Mouse (Mus musculus): ENCODE results near the gene Tmem120a. TPM values are rescaled to one million over a fixed set of nuclear protein-coding genes. Genes with fewer than 3 reads are reported as not detected.
A peak's percentile ranks its signal among the peaks of the same experiment; 100 is the strongest.

The Tmem120a gene
- total RNA-seq, 2 experiments from 2014 or later = 6.8 to 8.4 TPM

DNA sequence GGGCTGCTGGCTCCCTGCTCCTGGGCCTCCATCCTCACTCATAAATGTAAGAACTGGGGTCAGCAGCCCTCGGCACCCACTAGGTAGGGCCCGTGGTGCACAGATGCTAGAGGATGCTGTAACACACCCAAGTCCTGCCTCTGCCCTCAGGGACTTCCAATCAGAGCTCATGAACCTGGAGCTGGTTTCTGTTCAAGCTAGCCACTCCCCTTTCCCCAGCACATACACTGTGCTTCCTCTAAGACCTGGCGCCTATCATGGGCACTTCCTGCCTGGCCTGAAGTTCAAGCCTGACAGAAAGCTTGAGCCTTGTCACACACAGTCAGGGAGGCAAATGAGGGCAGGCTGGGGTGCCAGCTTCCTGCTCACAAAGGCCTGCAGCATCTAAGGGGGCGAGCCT is 11.2 kb downstream of the Tmem120a start:
- DNase-seq (ENCODE audit: low spot score) = no peak

DNA sequence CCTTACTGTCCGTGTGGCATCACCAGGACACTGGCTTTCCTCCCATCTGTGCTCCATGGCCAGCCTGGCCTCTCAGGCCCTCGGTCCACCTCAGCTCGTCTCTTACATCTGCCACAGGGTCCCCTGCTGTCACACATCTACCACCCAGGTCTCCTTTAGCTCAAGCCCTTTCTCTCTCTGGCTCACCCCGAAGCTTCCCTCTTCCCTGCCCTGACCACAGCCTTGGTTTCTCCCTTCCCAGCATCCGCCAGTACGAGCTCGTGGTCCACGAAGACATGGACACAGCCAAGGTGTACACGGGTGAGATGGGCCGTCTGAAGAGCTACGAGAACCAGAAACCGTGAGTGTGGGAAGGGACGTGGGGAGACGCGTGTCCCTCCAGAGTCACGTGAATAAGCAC is 12.9 kb downstream of the Tmem120a start:
- DNase-seq (ENCODE audit: low spot score) = no peak

DNA sequence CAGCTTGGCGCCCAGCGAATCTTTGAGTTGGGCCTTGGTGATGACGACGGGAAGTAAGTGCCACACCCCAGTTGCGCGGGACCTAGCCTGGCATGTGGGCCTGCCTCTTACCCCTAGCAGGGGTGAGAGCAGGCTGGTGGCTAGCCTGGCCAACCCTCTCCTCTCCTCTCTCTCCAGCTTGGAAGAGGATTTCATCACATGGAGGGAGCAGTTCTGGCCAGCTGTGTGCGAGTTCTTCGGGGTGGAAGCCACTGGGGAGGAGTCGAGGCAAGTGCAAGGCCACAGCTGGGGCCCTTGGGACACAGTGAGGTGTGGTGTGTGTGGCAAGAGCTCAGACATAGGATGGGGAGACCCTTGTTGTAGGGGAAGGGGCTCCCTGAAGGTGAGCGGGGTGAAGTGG is 13.3 kb downstream of the Tmem120a start:
- no peak for DNase-seq (ENCODE audit: low spot score)

DNA sequence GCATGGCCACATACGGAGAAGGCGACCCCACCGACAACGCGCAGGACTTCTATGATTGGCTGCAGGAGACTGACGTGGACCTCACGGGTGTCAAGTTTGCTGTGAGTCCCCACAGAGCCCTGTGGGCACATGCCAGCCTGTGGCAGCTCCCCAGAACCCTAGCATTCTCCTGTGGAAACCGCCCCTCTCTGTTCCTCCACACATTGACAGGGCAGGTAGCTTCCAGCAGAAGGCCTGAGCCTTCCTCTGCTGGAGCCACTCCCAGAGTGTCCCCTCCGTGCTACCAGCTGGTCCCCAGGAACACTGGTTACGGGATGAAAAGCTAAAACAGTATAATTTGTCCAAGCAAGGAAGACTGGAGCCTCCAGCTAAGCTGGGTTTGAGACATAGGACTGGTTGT is 14.0 kb downstream of the Tmem120a start:
- DNase-seq (ENCODE audit: low spot score) = no peak

- no peak for DNase-seq (ENCODE audit: low spot score)
Observed at GRCm38 (mm10) chr5:135729351-135729750, 14.9 kb downstream of the Tmem120a start.

GRCm38 (mm10) chr5:135728361-135728760 is 15.9 kb downstream of the Tmem120a start:
- DNase-seq (ENCODE audit: low spot score) = no peak

GRCm38 (mm10) chr5:135727871-135728270 is 16.4 kb downstream of the Tmem120a start:
- DNase-seq (ENCODE audit: low spot score) = no peak

- peak; percentile 55 for DNase-seq (ENCODE audit: low spot score)
Observed at GRCm38 (mm10) chr5:135726641-135727346, 17.5 kb downstream of the Tmem120a start.

DNA sequence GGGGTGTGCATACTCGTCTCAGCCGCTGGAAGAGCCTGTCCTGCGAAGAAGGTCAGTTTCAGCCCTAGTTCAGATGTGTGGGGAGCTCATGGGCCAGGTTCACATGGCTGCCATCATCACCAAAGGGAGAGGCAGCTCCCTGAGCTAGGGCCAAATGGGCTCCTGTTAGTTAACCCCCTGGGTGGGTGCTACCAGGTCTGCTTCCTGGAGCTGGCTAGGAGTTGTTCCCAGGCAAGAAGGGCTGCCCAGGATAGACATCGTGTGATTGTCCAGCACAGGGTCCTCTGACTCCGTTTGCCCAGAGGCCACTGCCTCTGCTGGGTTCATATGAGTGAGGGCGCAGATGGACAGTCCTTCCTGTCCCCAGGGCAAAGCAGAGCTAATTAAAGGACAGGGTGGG is 18.3 kb downstream of the Tmem120a start:
- DNase-seq (ENCODE audit: low spot score) = no peak

- no peak for DNase-seq (ENCODE audit: low spot score)
Observed at GRCm38 (mm10) chr5:135725391-135725841, 18.8 kb downstream of the Tmem120a start.

DNA sequence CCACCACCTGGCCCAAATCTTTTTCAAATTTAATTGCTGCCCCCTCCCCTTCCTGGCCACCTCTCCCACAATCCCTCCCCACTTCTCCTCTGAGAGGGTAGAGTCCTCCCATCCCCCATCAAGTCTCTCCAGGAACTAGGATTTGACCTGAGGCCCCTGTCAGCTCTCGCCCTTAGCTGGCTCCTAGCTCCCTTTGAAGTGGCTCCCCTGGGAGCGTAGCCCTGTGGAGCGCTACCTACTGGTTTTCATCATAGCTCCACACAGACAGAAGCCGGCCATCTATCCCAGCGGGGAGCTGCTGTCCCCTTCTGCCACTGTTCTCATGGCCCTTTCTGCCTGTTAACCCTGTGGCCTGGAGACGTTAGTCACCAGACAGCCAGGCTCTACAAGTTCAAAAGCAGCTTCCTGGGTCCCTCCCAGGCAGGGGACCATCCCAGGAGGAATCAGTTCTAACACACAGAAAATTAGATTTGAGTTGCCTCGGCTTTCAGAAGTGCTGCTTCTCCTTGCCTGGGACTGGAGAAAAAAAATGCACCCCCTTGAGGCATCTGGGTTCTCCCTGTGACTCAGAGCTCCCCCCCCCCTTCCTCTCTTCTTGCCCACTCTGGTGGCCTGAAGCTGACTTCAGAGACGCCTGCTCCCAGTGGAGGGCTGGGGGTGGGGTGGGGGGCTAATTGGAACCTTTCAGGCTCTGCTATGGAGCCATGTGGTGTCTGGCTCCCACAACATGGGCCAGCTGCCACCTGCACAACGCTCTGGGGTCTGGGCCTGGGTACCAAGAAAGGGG is 19.5 kb downstream of the Tmem120a start:
- DNase-seq (ENCODE audit: low spot score) = no peak

GRCm38 (mm10) chr5:135723165-135723751 is 21.0 kb downstream of the Tmem120a start:
- no peak for DNase-seq (ENCODE audit: low spot score)

GRCm38 (mm10) chr5:135722121-135722520 is 22.1 kb downstream of the Tmem120a start:
- DNase-seq (ENCODE audit: low spot score) = peak; percentile 82

DNA sequence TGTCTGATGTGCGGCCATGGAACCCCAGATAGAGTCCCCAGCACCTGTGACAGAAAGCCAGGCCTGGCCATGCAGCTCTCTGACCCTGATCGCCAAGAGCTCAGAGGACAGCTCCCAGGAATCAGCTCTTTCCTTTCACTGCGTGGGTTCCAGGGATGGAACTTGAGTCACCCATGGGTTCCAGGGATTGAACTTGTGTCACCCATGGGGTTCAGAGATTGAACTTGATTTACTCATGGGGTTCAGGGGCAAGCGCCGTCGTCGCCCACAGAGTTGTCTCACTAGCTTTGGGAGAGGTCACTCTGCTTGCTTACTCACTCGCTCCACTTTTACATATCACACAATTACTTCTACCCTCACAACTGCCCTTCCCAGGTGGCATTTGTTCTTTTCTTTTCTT is 23.2 kb downstream of the Tmem120a start:
- DNase-seq (ENCODE audit: low spot score) = no peak

DNA sequence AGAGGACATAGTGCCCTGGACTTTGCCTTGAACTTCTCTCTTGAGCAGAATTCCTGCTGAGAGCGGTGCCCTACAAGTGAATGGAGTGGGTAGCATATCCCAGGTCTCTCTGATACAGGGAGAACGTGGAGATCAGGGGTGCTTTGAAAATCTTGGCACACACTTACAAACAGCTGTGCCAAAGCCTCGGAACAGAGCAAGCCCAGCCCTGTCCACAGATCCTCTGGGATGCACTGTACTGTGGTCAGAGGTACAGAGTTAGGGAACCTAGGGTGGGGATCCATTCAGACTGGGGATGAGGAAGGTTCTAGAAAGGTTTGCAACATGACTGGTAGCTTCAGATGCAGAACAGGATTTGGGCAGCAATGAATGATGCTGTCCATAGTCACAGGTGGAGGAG is 24.1 kb downstream of the Tmem120a start:
- DNase-seq (ENCODE audit: low spot score) = no peak

DNA sequence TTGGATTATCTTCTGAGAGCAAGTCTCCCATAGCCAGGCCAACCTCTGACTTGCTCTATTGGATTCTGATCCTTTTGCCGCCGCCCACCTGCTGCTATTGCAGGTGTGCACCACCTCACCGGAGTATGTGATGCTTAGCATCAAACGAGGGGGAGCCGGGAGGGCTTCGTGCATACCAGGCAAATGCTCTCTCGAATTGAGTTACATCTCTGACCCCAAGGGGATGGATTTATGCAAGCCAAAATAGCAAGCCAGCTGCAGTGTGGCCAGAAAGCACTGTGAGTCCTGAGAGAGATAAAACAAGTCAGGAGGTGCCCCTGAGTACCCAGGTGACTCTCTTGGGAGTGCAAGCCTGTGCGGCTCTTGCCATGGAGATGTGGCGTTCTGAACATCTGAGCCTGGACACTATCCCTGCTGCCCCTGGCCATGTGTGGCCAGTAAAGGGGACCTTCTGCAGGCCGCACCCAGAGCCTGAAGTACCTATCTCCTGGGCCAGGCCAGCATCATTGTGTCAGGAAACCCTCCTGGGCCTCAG is 24.6 kb downstream of the Tmem120a start:
- no peak for DNase-seq (ENCODE audit: low spot score)

GRCm38 (mm10) chr5:135715624-135716023 is 28.6 kb downstream of the Tmem120a start:
- no peak for DNase-seq (ENCODE audit: low spot score)

DNA sequence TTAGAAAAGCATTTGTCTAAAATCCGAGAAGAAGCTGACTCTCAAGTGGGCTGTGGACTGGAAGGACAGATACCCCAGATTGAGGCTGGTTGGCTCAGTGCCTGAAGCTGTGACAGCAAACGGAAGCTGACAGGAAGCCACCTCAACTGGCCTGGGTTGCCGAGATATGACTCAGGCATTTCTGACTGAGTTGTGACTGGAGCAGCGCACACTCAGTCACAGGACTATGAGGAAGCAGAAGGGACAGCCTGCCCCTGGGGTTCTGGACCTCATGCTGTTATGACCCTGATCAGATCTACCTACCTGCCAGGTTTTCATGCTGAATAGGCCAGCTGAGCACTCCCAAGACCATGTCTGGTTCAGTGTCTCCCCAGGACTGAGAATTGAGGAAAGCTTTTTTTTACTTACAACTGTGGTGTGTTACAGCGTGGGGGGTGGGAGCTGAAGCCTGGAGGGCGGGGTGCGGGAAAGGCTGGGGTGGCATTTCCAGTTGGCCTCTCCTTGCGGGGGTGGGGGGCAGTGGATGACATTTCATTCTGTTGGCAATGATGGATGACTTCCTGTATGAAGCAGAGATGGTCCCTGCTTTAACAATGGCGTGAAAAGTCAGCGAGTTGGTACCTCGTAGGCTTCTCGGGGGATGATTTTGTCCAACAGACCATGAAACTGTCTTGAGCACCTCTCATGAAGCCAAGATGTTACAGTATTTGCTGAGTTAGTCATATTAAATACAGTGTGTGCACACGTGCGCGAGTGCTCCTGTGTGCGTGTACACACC is 30.6 kb downstream of the Tmem120a start:
- DNase-seq (ENCODE audit: low spot score) = peak; percentile 74

- no peak for DNase-seq (ENCODE audit: low spot score)
Observed at GRCm38 (mm10) chr5:135712803-135713202, 31.4 kb downstream of the Tmem120a start.

DNA sequence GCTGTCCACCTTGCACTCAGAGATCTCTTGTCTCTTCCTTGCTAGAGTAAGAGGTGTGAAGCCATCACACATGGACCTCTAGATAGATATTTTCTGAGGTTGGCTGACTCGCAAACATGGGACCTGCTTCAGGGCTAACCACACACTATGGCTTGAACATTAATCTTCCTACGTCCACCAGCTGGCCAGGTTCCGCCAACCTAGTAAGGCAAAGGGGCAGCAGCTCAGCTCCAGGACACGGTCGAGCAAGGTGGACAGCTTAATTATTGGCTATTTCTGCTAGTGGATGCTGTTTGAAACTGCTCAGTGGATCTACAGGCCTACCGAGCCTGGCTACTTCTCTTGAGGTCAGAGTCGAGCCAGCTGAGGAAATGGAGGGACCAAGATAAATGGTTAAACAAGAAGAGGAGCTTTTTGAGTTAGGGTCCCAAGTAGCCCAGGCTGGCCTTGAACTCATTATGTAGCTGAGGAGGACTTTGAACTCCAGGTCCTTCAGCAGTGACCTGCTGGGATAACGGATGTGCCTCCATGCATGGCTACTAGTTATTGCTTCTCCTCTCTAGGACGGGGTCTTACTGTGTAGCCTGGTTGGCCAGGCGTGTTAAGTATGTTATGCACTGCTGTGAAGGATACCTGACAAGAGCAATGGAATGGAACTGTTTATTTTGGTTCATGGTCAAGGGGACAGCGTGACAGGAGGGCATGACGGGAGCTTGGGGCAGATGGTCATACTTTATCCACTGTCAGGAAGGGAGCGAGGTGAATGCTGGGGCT is 32.5 kb downstream of the Tmem120a start:
- no peak for DNase-seq (ENCODE audit: low spot score)

Measured in gastrocnemius, adult 18-20 months (tissue).